Mouse (Mus musculus): Measurements from ENCODE around the gene Chst3.

DNA sequence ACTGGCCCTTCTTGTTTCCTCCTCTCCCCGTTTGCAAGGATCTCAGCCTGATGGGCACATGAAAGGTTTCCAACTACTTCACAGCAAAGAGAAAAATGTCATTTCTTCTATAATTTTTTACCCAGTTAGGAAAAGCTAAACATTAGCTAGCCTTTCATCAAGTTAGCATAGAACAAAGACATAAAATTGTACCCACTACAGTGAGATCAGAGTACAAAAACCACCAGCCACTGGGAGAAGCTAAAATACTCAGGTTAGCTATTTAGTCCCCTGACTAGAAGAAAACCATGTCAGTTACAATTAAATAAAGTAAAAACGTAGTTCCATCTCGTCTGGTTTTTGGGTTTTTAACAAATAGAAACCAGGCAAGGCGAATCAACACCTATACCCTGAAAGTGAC lies 8.6 kb upstream of the Chst3 start:
- TF ChIP-seq CTCF (IDR thresholded peaks at IDR 0.05; ENCODE audit: low read depth) = no peak
- TF ChIP-seq EP300 (IDR thresholded peaks at IDR 0.05; ENCODE audit: low read depth) = no peak

All from heart, postnatal 0 days (tissue).